ENCODE assay signal across 14 mouse cellular contexts in the genomic region with DNA sequence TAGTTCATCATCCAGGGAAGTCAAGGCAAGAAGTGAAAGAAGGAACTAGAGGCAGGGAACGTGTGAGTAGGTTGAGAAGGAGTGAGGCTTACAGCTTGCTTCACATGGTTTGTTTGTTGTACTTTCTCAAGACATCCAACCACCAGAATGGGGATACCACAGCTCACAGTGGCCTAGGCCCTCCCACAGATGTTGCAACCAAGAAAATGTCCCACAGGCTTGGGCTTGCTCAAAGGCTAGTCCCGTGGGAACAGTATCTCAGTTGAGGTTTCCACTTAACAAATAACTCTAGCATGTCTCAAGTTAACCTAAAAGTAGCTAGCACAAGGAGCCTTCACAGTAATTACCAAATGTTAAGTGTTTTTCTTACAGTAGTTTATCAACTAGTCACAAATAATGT.
"Had no signal": no experiment of that assay in that cellular context is flagged by ENCODE, and none has a peak within 500 bp of the region (broad histone marks: within the 10 kb centered on the region; RNA-seq: fewer than 3 reads in every experiment).

No protein-coding gene starts in this region.

- H3K4me3 ChIP-seq: limb, embryonic 15.5 days; liver, embryonic 12.5 days; midbrain, embryonic 10.5 days; neural tube, embryonic 12.5 days had no signal

- H3K27ac ChIP-seq: limb, embryonic 15.5 days; liver, embryonic 12.5 days; midbrain, embryonic 10.5 days; neural tube, embryonic 12.5 days had no signal

- H3K9me3 ChIP-seq: limb, embryonic 15.5 days; midbrain, embryonic 10.5 days; neural tube, embryonic 12.5 days had no signal

- H3K36me3 ChIP-seq: limb, embryonic 15.5 days; liver, embryonic 12.5 days; midbrain, embryonic 10.5 days; neural tube, embryonic 12.5 days had no signal

- H3K9ac ChIP-seq: limb, embryonic 15.5 days; liver, embryonic 12.5 days; lung, embryonic 14.5 days; neural tube, embryonic 12.5 days had no signal

- H3K4me1 ChIP-seq: limb, embryonic 15.5 days; liver, embryonic 12.5 days; midbrain, embryonic 10.5 days; neural tube, embryonic 12.5 days had no signal

- H3K4me2 ChIP-seq: limb, embryonic 15.5 days; liver, embryonic 12.5 days; lung, embryonic 14.5 days; neural tube, embryonic 12.5 days had no signal

- DNase-seq: kidney, postnatal 25 days; layer of hippocampus, postnatal 36 days; lung, embryonic 14.5 days; lung, postnatal 10 days; lung, postnatal 4 days; midbrain, embryonic 14.5 days; right cerebral cortex, postnatal 4 days; spleen, adult 18-20 months; thymus, adult 2 months; thymus, postnatal 25 days had no signal

- H3K27me3 ChIP-seq: limb, embryonic 15.5 days; liver, embryonic 12.5 days; neural tube, embryonic 12.5 days had no signal

- ATAC-seq: liver, embryonic 12.5 days had no signal
